Mouse (Mus musculus) C2C12 (cell line): Measurements from ENCODE around the gene Ppp1r12b. TPM values are rescaled to one million over a fixed set of nuclear protein-coding genes. Genes with fewer than 3 reads are reported as not detected.

Experiments used
- H3K27me3 ChIP-seq: one replicate; pipeline ENCODE4 v1.6.1; 2011; ENCODE audit not compliant: control insufficient read depth, insufficient read depth, insufficient read length
- H3K36me3 ChIP-seq: one replicate; pipeline ENCODE4 v1.6.1; 2011; ENCODE audit not compliant: control insufficient read depth, insufficient read depth
- H3K4me3 ChIP-seq: one replicate; pipeline ENCODE4 v1.5.1; 2011; ENCODE audit warnings: mild to moderate bottlenecking, control low read depth; ENCODE audit not compliant: poor library complexity, insufficient read depth, severe bottlenecking
- H3K79me2 ChIP-seq: one replicate; pipeline ENCODE4 v1.6.1; 2011; ENCODE audit not compliant: control insufficient read depth, insufficient read depth
- H3K79me3 ChIP-seq: one replicate; pipeline ENCODE4 v1.6.1; 2011; ENCODE audit warnings: low read depth, control low read depth
- H3ac ChIP-seq: one replicate; pipeline ENCODE3; 2011; ENCODE audit warnings: low read depth; ENCODE audit not compliant: control insufficient read depth, insufficient read length
- CEBPB ChIP-seq: IDR thresholded peaks from one replicate; pipeline ENCODE4 v1.6.1; 2011; ENCODE audit warnings: low read depth, mild to moderate bottlenecking, control low read depth, moderate library complexity
- CTCF ChIP-seq: IDR thresholded peaks from one replicate; pipeline ENCODE4 v1.5.1; 2011; ENCODE audit not compliant: control insufficient read depth, insufficient read depth, insufficient read length
- FOSL1 ChIP-seq: IDR thresholded peaks from one replicate; pipeline ENCODE4 v1.8.0; 2011; ENCODE audit warnings: mild to moderate bottlenecking, low read length; ENCODE audit not compliant: poor library complexity, insufficient read depth, severe bottlenecking
- MAX ChIP-seq: IDR thresholded peaks from one replicate; pipeline ENCODE4 v1.6.1; 2011; ENCODE audit warnings: mild to moderate bottlenecking, control low read depth
- MYOD1 ChIP-seq: IDR thresholded peaks from one replicate; pipeline ENCODE4 v1.6.1; 2011; ENCODE audit warnings: low read depth; ENCODE audit not compliant: control insufficient read depth, insufficient read length
- MYOG ChIP-seq: IDR thresholded peaks from one replicate; pipeline ENCODE4 v1.6.1; 2011; ENCODE audit not compliant: control insufficient read depth, insufficient read length; ENCODE audit errors: extremely low read depth
- USF1 ChIP-seq: IDR thresholded peaks from one replicate; pipeline ENCODE4 v1.6.1; 2011; ENCODE audit warnings: low read depth, mild to moderate bottlenecking, control low read depth, moderate library complexity
- polyA plus RNA-seq: library from polyadenylated mRNA; unstranded; fragments of >200 nt; fragmentation: generic; extraction: Trizol; gene quantifications from one replicate; pipeline ENCODE4 v1.2.1, GENCODE M21; 2012; ENCODE audit warnings: missing spikeins

Gene Ppp1r12b
- polyA plus RNA-seq, 1 experiment, result 1.5 TPM

GRCm38 (mm10) chr1:134760642-134761041, 195.1 kb downstream of the Ppp1r12b start:
- no peaks in the 10 kb centered on the region for H3K27me3 ChIP-seq
- TF ChIP-seq CEBPB, result no peak
- TF ChIP-seq MYOG, result no peak
- no peak for TF ChIP-seq MYOD1
- TF ChIP-seq CTCF, result no peak
- TF ChIP-seq FOSL1, result no peak
- TF ChIP-seq USF1, result no peak
- no peak for TF ChIP-seq MAX
- H3K79me3 ChIP-seq, result no peaks in the 10 kb centered on the region
- no peak overlapping the region for H3ac ChIP-seq
- no peak overlapping the region for H3K4me3 ChIP-seq
- no peaks in the 10 kb centered on the region for H3K36me3 ChIP-seq
- no peaks in the 10 kb centered on the region for H3K79me2 ChIP-seq

- Histone ChIP-seq H3K79me3 (no peaks in the 10 kb centered on the region), H3K79me2 (no peaks in the 10 kb centered on the region), H3K36me3 (no peaks in the 10 kb centered on the region), H3K4me3 (no peak overlapping the region), H3K27me3 (no peaks in the 10 kb centered on the region), H3ac (no peak overlapping the region)
- no peak for TF ChIP-seq USF1
- TF ChIP-seq MYOD1, result no peak
- TF ChIP-seq FOSL1, result no peak
- TF ChIP-seq CEBPB, result no peak
- no peak for TF ChIP-seq MYOG
- no peak for TF ChIP-seq CTCF
- TF ChIP-seq MAX, result no peak
Measured at GRCm38 (mm10) chr1:134759133-134759532, 196.6 kb downstream of the Ppp1r12b start.

GRCm38 (mm10) chr1:134757230-134757629, 198.5 kb downstream of the Ppp1r12b start:
- H3K4me3 ChIP-seq, result no peak overlapping the region
- TF ChIP-seq USF1 (no peak), FOSL1 (no peak), CTCF (no peak), MYOD1 (no peak), CEBPB (no peak), MAX (no peak), MYOG (no peak)
- H3ac ChIP-seq, result no peak overlapping the region
- H3K79me3 ChIP-seq, result no peaks in the 10 kb centered on the region
- no peaks in the 10 kb centered on the region for H3K36me3 ChIP-seq
- no peaks in the 10 kb centered on the region for H3K27me3 ChIP-seq
- no peaks in the 10 kb centered on the region for H3K79me2 ChIP-seq

GRCm38 (mm10) chr1:134756190-134756873, 199.4 kb downstream of the Ppp1r12b start:
- H3ac ChIP-seq, result no peak overlapping the region
- H3K27me3 ChIP-seq, result no peaks in the 10 kb centered on the region
- H3K36me3 ChIP-seq, result no peaks in the 10 kb centered on the region
- H3K4me3 ChIP-seq, result no peak overlapping the region
- H3K79me3 ChIP-seq, result no peaks in the 10 kb centered on the region
- H3K79me2 ChIP-seq, result no peaks in the 10 kb centered on the region
- no peak for TF ChIP-seq CEBPB
- no peak for TF ChIP-seq MAX
- no peak for TF ChIP-seq CTCF
- no peak for TF ChIP-seq FOSL1
- TF ChIP-seq USF1, result no peak
- TF ChIP-seq MYOG, result no peak
- TF ChIP-seq MYOD1, result no peak

- Histone ChIP-seq H3K79me2 (no peaks in the 10 kb centered on the region), H3K4me3 (no peak overlapping the region), H3ac (no peak overlapping the region), H3K27me3 (no peaks in the 10 kb centered on the region), H3K36me3 (no peaks in the 10 kb centered on the region), H3K79me3 (no peaks in the 10 kb centered on the region)
- TF ChIP-seq CTCF (no peak), MYOD1 (no peak), CEBPB (no peak), FOSL1 (no peak), MYOG (no peak), MAX (no peak), USF1 (no peak)
Measured at GRCm38 (mm10) chr1:134755548-134756189, 200.1 kb downstream of the Ppp1r12b start.

GRCm38 (mm10) chr1:134754818-134755217, 200.9 kb downstream of the Ppp1r12b start:
- H3K4me3 ChIP-seq, result no peak overlapping the region
- no peaks in the 10 kb centered on the region for H3K36me3 ChIP-seq
- no peak for TF ChIP-seq MYOD1
- TF ChIP-seq USF1, result no peak
- TF ChIP-seq MYOG, result no peak
- no peak for TF ChIP-seq FOSL1
- TF ChIP-seq CTCF, result no peak
- no peak for TF ChIP-seq MAX
- no peak for TF ChIP-seq CEBPB
- no peaks in the 10 kb centered on the region for H3K79me3 ChIP-seq
- no peaks in the 10 kb centered on the region for H3K79me2 ChIP-seq
- H3K27me3 ChIP-seq, result no peaks in the 10 kb centered on the region
- H3ac ChIP-seq, result no peak overlapping the region
